Mouse (Mus musculus) T-helper 1 cell (primary cell): ENCODE measurements around the gene Synpo2.

Source experiments
- in situ Hi-C: fragments of 300-600 bp; cut with MboI, MseI; formaldehyde crosslinking; loops from one replicate; pipeline ENCODE4 v1.15.1; 2025; ENCODE audit warnings: high pct_unique_total_duplicates

The Synpo2 gene

DNA sequence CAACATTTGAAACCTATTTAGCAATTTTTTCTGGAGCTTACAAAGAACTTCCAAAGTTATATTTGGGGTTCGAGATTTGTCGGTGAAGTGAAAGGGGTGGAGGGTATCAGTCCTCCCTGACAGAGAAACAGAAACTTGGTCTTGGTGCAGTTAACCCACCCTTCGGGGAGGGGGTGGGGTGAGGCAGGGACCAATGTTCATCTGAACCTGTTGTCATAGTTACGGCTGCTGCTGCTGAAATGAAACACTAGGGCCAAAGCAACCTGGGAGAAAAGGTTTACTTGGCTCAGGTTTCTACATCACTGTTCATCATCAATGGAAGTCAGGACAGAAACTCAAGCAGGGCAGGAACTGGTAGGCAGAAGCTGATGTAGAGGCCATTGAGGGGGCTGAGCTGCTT is 66.6 kb downstream of the Synpo2 start:
- in situ Hi-C loops = loop anchor here (10.0 kb wide), 1 partner anchor 185 kb away; no protein-coding TSS in a partner anchor

DNA sequence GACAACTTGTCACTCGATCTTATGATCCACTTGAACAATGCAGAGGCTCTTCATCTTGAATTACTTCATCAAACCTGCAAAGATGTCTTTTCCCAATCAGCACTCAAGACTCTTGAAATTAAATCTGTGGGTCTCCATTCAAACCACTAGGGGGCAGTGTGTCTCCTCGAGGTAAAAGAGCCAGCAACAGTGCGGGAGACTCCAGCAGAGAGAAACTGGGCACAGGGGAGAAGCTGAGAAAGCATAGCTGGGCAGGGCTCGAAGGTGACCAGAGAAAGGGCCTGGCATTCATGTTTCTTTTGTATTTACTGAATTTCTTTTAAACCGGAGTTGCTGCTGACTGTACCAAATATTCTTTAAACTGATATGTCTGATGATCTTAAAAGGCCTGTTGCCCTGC is 67.1 kb downstream of the Synpo2 start:
- in situ Hi-C loops = loop anchor here (10.0 kb wide), 1 partner anchor 186 kb away; no protein-coding TSS in a partner anchor

DNA sequence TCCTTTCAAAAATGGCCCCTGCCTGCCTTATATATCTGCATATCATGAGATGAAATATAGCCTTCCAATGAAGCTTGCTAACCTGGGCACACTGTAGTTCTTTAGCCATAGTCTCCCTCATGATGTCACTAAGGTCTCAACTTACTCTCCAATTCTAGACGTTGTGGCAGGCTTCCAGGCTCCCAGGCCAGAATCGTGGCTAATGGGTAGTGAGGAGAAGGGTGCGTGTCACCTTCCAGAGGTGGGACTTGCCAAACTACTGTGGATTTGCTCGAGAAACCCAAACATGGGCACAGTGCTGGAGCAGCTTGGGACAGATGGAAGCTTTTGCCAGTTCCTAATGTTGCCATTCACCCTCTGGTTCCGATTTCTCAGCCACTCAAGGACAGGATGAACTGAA is 69.5 kb downstream of the Synpo2 start:
- in situ Hi-C loops = loop anchor here (10.0 kb wide), 1 partner anchor 188 kb away; no protein-coding TSS in a partner anchor

GRCm38 (mm10) chr3:123164183-123164582 is 71.8 kb downstream of the Synpo2 start:
- in situ Hi-C loops = loop anchor here (10.0 kb wide), 1 partner anchor 191 kb away; no protein-coding TSS in a partner anchor

DNA sequence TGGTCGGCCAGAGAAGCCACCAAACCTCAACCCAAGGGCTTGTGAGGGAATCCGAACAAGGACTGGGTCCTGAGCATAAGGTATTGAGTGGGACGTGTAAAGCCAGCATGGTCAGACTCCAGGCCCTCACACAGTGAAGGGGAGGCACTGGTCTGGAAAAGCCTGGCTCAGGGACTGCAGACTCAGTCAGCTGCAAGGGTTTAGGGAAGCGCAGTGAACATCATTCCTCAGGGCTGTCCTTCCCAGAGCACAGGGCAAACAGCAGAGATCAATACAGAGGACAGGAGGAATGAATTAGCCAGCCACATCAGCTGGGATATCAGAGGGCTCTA is 72.8 kb downstream of the Synpo2 start:
- in situ Hi-C loops = loop anchor here (10.0 kb wide), 1 partner anchor 192 kb away; no protein-coding TSS in a partner anchor

DNA sequence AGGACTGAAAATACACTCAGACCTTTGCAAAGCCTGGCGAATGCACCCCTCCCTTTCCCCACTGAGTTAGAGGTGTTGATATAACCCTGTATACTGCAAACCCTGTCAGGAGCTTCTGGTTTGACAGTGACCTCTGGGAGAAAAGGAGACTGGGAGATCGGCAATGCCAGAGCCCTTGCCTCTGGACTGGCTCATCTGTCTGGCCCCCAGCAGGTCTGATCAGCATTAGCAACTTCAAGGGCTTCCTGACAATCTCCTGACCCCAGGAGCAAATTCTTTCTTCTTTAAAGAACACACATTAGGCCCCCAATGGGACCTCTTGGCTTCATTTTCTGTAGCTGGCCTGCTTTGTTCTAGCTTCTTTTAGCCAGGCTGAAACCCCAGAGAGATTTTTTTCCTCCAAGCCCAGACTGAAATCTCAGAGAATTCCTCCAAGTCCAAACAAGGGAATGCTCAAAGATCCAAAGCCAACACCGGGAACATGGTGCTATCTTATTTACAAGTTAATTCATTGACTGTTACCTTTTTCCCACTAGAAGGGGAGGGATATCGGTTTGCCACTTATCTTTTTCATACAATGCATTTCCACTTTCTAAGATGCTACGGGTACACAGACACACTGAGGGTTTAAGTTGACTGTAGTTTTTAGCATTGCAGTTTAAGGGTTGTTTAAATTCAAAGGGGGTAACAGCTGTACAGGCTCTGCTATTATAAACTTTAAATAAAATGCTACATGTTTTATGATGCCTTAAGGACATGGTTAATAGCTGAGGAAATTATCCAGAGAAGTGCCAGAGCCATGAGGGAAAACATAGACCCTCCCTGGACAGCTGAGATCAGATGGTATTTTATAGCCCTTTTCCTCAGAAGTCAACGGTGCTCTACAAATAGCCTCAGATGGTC is 73.4 kb downstream of the Synpo2 start:
- in situ Hi-C loops = loop anchor here (10.0 kb wide), 1 partner anchor 192 kb away; no protein-coding TSS in a partner anchor

GRCm38 (mm10) chr3:123160792-123161191 is 75.2 kb downstream of the Synpo2 start:
- in situ Hi-C loops = loop anchor here (10.0 kb wide), 1 partner anchor 194 kb away; no protein-coding TSS in a partner anchor

- in situ Hi-C loops = no loop called here
These were observed 76.7 kb downstream of the Synpo2 start for GRCm38 (mm10) chr3:123159139-123159824.

GRCm38 (mm10) chr3:123158579-123158978 is 77.4 kb downstream of the Synpo2 start:
- in situ Hi-C loops = no loop called here

- in situ Hi-C loops = no loop called here
These were observed 82.6 kb downstream of the Synpo2 start for GRCm38 (mm10) chr3:123153337-123153736.

DNA sequence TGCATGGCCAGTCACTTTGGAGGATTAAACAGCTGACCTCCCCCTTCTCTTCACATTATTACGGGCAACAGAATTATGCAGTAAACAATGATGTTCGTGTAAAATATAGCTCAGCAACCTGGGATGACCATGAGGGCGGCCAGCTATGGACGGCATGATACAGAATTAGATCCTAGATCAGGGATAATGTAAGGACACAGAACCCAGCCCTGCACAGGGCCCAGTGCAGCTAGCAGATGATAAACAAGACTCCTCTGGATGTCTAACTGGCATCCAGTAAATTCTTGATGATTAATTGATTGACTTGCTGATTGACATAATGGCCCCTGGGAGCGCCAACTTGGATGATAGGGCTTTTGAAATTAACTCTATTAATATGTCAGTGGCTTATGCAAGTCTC is 83.0 kb downstream of the Synpo2 start:
- in situ Hi-C loops = no loop called here

DNA sequence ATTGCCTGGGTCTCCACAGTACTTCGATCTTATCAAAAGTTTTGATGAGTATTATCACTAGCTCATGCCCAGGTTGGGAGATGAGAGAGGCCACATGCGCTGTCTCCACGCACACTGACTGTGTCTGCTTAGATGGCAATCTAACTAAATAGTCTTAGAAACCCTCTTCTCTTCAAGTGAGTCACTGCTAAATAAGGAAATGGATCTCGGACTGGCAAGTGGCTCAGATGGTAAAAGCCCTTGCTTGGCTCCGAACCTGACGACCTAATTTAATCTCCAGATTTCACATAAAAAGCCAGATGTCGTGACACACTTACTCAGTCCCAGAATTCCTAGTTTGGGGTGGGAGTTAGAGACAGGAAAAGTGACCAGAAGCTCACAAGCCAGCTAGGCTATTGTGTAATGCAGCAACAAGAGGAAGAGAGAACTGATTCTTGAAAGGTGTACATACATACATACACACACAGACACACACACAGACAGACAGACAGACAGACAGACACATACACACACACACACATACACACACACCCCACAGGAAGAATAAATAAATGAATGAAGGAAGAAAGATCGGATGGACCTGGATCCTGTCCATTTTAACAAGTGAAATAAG is 85.3 kb downstream of the Synpo2 start:
- in situ Hi-C loops = no loop called here

- in situ Hi-C loops = no loop called here
These were observed 86.4 kb downstream of the Synpo2 start for GRCm38 (mm10) chr3:123149380-123150162.

DNA sequence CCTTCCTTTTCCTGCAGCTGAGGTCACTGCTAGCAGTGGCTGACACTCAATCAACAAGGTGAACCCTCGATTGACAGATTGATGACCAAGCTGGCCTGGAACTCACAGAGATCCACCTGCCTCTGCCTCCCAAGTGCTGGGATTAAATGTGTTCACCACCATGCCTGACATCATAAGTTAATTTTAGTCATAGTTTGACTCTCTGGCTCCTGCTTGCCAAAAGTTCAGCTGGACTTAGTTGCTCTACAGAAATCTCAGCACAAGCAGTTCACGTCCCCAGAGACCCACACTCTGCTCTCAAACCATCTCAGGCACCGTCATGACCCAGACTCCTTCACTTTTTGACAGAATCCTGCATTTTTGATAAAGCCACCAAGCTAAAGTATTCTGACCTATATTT is 87.3 kb downstream of the Synpo2 start:
- in situ Hi-C loops = no loop called here

GRCm38 (mm10) chr3:123146557-123146956 is 89.4 kb downstream of the Synpo2 start:
- in situ Hi-C loops = no loop called here

DNA sequence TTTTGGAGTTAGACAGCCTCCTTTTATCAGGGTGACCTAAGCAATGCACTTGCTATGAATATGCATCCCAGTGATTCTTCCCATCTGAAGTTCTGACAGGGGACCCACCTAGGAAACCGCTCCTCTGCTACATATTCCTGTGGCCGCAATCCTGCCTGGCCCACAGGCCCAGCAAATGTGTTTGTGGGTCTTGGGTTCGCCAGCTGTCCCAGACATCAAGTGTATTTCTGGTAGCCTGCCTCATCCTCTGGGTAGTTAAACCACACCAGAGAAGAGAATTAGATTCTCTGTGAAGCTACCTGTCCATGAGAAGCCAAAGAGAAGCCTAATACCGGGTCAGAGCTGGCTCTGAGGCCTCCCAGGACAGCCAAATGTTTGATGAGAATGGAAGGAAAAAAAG is 90.0 kb downstream of the Synpo2 start:
- in situ Hi-C loops = no loop called here

GRCm38 (mm10) chr3:123143412-123143811 is 92.5 kb downstream of the Synpo2 start:
- in situ Hi-C loops = no loop called here

DNA sequence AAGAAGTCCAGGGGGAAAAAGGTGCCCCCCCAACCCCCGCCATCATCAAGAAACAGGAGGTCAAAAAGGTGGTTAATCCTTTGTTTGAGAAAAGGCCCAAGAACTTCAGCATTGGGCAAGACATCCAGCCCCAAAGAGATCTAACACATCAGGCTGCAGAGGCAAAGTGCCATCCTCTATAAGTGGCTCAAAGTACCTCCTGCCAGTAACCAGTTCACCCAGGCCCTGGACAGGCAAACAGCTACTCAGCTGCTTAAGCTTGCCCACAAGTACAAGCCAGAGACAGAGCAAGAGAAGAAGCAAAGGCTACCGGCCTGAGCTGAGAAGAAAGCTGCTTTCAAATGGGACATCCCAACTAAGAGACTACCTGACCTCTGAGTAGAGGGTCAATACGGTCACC is 93.7 kb downstream of the Synpo2 start:
- in situ Hi-C loops = no loop called here

- in situ Hi-C loops = no loop called here
These were observed 94.9 kb downstream of the Synpo2 start for GRCm38 (mm10) chr3:123141069-123141468.

GRCm38 (mm10) chr3:123140134-123140533 is 95.8 kb downstream of the Synpo2 start:
- in situ Hi-C loops = no loop called here

DNA sequence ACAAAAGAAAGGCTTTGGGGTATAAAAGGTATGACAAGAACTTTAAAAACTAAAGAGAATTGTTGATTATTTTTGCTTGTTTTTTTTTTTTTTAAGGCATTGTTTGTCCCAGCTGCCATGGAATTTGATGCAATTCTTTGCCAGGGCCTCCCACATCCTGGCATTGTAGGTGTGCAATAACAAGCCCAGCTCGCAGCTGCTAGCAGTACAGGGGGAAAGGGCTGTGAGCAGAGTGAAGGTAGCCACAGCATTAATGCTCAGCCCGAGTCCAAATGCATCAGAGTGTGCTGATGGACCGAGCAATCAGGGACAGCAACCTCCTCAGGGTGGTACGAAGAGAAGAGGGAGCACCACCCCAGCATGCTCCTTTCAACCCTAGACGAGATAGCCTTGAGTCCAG is 96.3 kb downstream of the Synpo2 start:
- in situ Hi-C loops = no loop called here
